Mouse (Mus musculus) testis, adult 2 months (tissue): ENCODE data around the gene Psme1.

Experiments
- CTCF ChIP-seq: fragments of 200-500 bp; IDR thresholded peaks from 2 replicates; pipeline ENCODE4 v1.5.1; 2012; ENCODE audit warnings: low read depth, mild to moderate bottlenecking, inconsistent platforms, low read length, moderate library complexity; ENCODE audit not compliant: control insufficient read depth, insufficient read depth, insufficient replicate concordance
- POLR2A ChIP-seq: fragments of 200-500 bp; IDR thresholded peaks from 2 replicates; pipeline ENCODE4 v1.6.1; 2012; ENCODE audit warnings: low read depth, mild to moderate bottlenecking, inconsistent platforms, low read length, moderate library complexity; ENCODE audit not compliant: control insufficient read depth

DNA sequence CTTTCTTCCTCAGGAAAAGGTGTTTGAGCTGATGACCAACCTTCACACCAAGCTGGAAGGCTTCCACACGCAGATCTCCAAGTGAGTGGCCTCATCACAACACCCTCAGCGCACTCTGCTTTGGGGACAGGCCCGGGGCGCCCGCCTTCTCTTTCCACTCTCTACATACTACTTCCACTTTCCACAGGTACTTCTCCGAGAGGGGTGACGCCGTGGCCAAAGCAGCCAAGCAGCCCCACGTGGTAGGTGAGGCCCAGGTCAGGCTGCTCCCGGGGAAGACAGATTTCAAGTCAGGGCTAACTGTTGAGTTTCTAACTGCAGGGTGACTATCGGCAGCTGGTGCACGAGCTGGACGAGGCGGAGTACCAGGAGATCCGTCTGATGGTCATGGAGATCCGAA, 2.8 kb downstream of the Psme1 start:
- TF ChIP-seq CTCF = no peak
- TF ChIP-seq POLR2A = no peak
